Mouse (Mus musculus): ENCODE data around the gene Tbl3. TPM values are rescaled to one million over a fixed set of nuclear protein-coding genes. Genes with fewer than 3 reads are reported as not detected.
"Not testable (repeated sequence)": the region's sequence is repeated elsewhere in the genome, so short reads cannot be mapped to it uniquely, and the experiment has no call there.

Tbl3 gene
- polyA plus RNA-seq, 1 experiment from 2014 or later: 79.5 TPM

DNA sequence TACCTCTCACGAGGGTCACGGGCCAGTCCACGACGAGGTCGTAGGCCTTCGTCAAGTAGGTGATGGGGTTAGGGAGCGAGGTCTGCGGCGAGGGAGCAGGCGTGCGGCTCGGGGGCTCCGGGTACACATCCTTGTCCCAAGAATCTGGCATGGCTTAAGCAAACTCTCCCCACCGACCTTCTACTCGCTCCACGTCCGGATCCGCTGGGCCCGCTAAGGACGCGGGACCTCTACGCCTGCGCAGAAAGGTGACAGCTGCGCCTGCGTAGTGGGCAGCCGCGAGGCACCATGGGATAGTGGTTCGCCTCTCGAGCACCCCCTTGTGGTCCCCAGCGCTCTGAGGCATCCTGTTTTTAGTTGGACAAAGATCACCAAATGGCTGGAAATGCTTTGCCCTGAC lies 16.7 kb upstream of the Tbl3 start, which contains the start of gene Ndufb10:
TSS of gene Ndufb10 (minus strand) at position 295 of the 400 bp plus-strand sequence.
- peaks cover 31% of the 10 kb centered on the region for H3K4me1 ChIP-seq
- no peaks in the 10 kb centered on the region for H3K9me3 ChIP-seq
- H3K27ac ChIP-seq (replicated peaks): peak within 1 kb of the TSS; percentile 80
- ATAC-seq (replicated peaks): peak; percentile 77
- H3K4me3 ChIP-seq: peak within 1 kb of the TSS; percentile 84
- H3K9ac ChIP-seq (replicated peaks): peak within 1 kb of the TSS; percentile 95
- under 1% methylated on average over 30 of the region's 30 CpGs for WGBS
- peak within 1 kb of the TSS; percentile 85 for H3K4me2 ChIP-seq (replicated peaks)
- peaks cover 6% of the 10 kb centered on the region; the same call in 1 of the 2 replicates for H3K27me3 ChIP-seq
- H3K36me3 ChIP-seq: peaks cover 14% of the 10 kb centered on the region

DNA sequence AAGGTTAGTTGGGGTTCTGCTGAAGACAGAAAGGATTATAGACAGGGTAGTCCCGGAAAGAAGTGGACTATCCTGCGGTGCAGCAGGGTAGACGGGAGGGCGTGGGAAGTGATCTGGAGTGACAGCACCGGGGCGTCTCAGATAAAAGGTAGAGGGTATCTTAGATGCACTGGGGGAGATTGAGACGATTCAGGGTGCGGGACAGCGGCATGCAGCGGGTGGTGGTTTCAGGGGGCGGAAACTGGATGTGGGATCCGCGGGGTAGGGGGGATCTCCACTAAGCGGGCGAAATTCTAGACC lies 16.4 kb upstream of the Tbl3 start:
- under 1% methylated on average over 15 of the region's 15 CpGs for WGBS
- Histone ChIP-seq H3K36me3 (peaks cover 14% of the 10 kb centered on the region), H3K4me1 (peaks cover 35% of the 10 kb centered on the region), H3K9ac (replicated peaks) (peak overlapping the region; percentile 95), H3K27ac (replicated peaks) (peak overlapping the region; percentile 80), H3K4me2 (replicated peaks) (peak overlapping the region; percentile 85), H3K27me3 (peaks cover 6% of the 10 kb centered on the region; the same call in 1 of the 2 replicates), H3K4me3 (peak overlapping the region; percentile 84), H3K9me3 (no peaks in the 10 kb centered on the region)
- 0 out of 2 replicates have a peak, but pooled peaks have one; percentile 2 for ATAC-seq (replicated peaks)

- Histone ChIP-seq H3K36me3 (peaks cover 14% of the 10 kb centered on the region), H3K9ac (replicated peaks) (peak overlapping the region; percentile 95), H3K27me3 (peaks cover 5% of the 10 kb centered on the region; the same call in 1 of the 2 replicates), H3K27ac (replicated peaks) (peak overlapping the region; percentile 80; the same call in 1 of the 2 replicates), H3K4me1 (peaks cover 40% of the 10 kb centered on the region), H3K4me3 (peak overlapping the region; percentile 84), H3K4me2 (replicated peaks) (peak overlapping the region; percentile 85), H3K9me3 (no peaks in the 10 kb centered on the region)
- no peak for ATAC-seq (replicated peaks)
- 2% methylated on average over 12 of the region's 12 CpGs for WGBS
These were observed 15.8 kb upstream of the Tbl3 start for GRCm38 (mm10) chr17:24723122-24723880.

- Histone ChIP-seq H3K36me3 (peaks cover 14% of the 10 kb centered on the region), H3K4me1 (peaks cover 40% of the 10 kb centered on the region), H3K9ac (replicated peaks) (0 out of 2 replicates have a peak overlapping the region, but pooled peaks have one; percentile 8), H3K27ac (replicated peaks) (no peak overlapping the region), H3K4me2 (replicated peaks) (no peak overlapping the region), H3K4me3 (peak overlapping the region; percentile 3; the same call in 1 of the 2 replicates), H3K27me3 (no peaks in the 10 kb centered on the region), H3K9me3 (no peaks in the 10 kb centered on the region)
- 35% methylated on average over 13 of the region's 13 CpGs for WGBS
- ATAC-seq (replicated peaks): no peak
These were observed 14.9 kb upstream of the Tbl3 start for GRCm38 (mm10) chr17:24722220-24722924.

- Histone ChIP-seq H3K36me3 (peaks cover 18% of the 10 kb centered on the region), H3K4me1 (peaks cover 40% of the 10 kb centered on the region), H3K4me3 (peak overlapping the region; percentile 88), H3K9ac (replicated peaks) (peak overlapping the region; percentile 43), H3K4me2 (replicated peaks) (peak overlapping the region; percentile 70)
- not testable (repeated sequence) for ATAC-seq (replicated peaks); H3K27me3 ChIP-seq; H3K27ac ChIP-seq (replicated peaks); H3K9me3 ChIP-seq
- 59% methylated on average over 7 of the region's 7 CpGs for WGBS
These were observed 14.0 kb upstream of the Tbl3 start for GRCm38 (mm10) chr17:24721383-24721955.

GRCm38 (mm10) chr17:24720616-24721015 lies 13.2 kb upstream of the Tbl3 start:
- H3K9me3 ChIP-seq; H3K27me3 ChIP-seq; ATAC-seq (replicated peaks): not testable (repeated sequence)
- WGBS: under 1% methylated on average over 11 of the region's 11 CpGs
- peak overlapping the region; percentile 70 for H3K4me2 ChIP-seq (replicated peaks)
- peak overlapping the region; percentile 86; the same call in 1 of the 2 replicates for H3K27ac ChIP-seq (replicated peaks)
- H3K9ac ChIP-seq (replicated peaks): peak overlapping the region; percentile 77
- H3K36me3 ChIP-seq: peaks cover 18% of the 10 kb centered on the region
- peaks cover 40% of the 10 kb centered on the region for H3K4me1 ChIP-seq
- peak overlapping the region; percentile 88 for H3K4me3 ChIP-seq

- ATAC-seq (replicated peaks): peak; percentile 99
- H3K27ac ChIP-seq (replicated peaks): peak overlapping the region; percentile 86
- H3K9ac ChIP-seq (replicated peaks): peak overlapping the region; percentile 95
- under 1% methylated on average over 61 of the region's 61 CpGs for WGBS
- peaks cover 18% of the 10 kb centered on the region for H3K36me3 ChIP-seq
- peaks cover 40% of the 10 kb centered on the region for H3K4me1 ChIP-seq
- H3K4me3 ChIP-seq: peak overlapping the region; percentile 88
- H3K9me3 ChIP-seq: no peaks in the 10 kb centered on the region
- H3K4me2 ChIP-seq (replicated peaks): peak overlapping the region; percentile 70
- H3K27me3 ChIP-seq: no peaks in the 10 kb centered on the region
These were observed 12.2 kb upstream of the Tbl3 start for GRCm38 (mm10) chr17:24719494-24720222.

- H3K9ac ChIP-seq (replicated peaks): peak overlapping the region; percentile 95
- not testable (repeated sequence) for H3K9me3 ChIP-seq; H3K27ac ChIP-seq (replicated peaks); ATAC-seq (replicated peaks); H3K27me3 ChIP-seq
- peaks cover 18% of the 10 kb centered on the region for H3K36me3 ChIP-seq
- 73% methylated on average over 5 of the region's 5 CpGs for WGBS
- peak overlapping the region; percentile 88 for H3K4me3 ChIP-seq
- peak overlapping the region; percentile 67 for H3K4me2 ChIP-seq (replicated peaks)
- peaks cover 40% of the 10 kb centered on the region for H3K4me1 ChIP-seq
These were observed 11.5 kb upstream of the Tbl3 start for GRCm38 (mm10) chr17:24718938-24719337.

DNA sequence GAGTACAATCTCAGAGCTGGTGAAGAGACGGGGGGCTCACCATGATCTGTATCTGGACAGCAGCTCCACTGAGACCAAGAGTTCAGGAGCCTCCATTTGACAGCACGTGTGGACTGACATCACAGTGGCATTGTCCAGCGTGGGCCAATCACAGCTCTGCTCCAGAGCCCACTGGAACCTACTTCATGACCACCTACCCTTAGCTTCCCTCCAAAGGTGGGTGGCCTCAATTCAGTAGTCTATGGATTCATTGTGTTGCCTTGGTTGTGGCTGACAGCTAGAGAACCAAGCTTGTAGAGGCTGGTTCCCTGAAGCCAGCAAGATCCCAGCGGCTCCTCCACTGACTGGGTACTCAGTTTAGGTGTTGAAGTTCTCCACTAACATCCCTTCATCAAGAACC lies 10.5 kb upstream of the Tbl3 start, which contains the start of the genes Rnf151 and Rps2:
TSS of gene Rnf151 (minus strand) at position 121 of the 400 bp plus-strand sequence.
TSS of gene Rps2 (plus strand) at position 174 of the 400 bp plus-strand sequence.
- 81% methylated on average over 4 of the region's 4 CpGs for WGBS
- H3K9me3 ChIP-seq: no peaks in the 10 kb centered on the region
- H3K4me1 ChIP-seq: peaks cover 31% of the 10 kb centered on the region
- H3K9ac ChIP-seq (replicated peaks): no peak within 1 kb of the TSS
- peaks cover 18% of the 10 kb centered on the region for H3K36me3 ChIP-seq
- ATAC-seq (replicated peaks): no peak
- no peaks in the 10 kb centered on the region for H3K27me3 ChIP-seq
- H3K4me3 ChIP-seq: peak within 1 kb of the TSS; percentile 88
- H3K4me2 ChIP-seq (replicated peaks): peak within 1 kb of the TSS; percentile 67
- H3K27ac ChIP-seq (replicated peaks): no peak within 1 kb of the TSS

DNA sequence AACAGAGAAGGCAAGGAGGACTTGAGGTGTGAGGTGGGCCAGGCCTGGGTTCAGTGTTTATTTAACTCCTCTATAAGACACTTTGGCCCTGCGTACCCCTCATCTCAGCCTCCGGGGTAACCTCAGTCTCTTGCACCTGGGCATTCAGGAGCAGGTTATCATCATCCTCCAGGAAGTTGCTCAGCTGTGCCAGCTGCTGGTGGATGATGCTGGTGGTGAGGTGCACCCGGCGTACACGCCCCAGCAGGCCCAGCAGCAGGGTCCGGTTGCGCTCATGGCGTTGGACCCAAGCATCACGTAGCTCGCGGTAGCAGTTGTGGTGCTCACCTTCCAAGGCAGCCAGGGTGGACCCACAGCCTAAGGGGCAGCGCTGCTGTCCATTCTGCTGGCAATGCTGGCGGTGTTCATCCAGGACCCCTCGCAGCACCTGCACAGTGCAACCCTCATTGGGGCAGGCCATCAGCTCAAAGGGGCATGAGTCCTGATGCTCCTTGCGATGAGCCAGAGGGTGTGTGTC lies 8.8 kb upstream of the Tbl3 start:
- Histone ChIP-seq H3K36me3 (0 out of 2 replicates have a peak, but pooled peaks cover 3% of the 10 kb centered on the region), H3K4me2 (replicated peaks) (no peak overlapping the region), H3K9ac (replicated peaks) (no peak overlapping the region), H3K27ac (replicated peaks) (no peak overlapping the region), H3K27me3 (no peaks in the 10 kb centered on the region), H3K9me3 (no peaks in the 10 kb centered on the region), H3K4me1 (peaks cover 15% of the 10 kb centered on the region), H3K4me3 (no peak overlapping the region)
- WGBS: 95% methylated on average over 15 of the region's 15 CpGs
- no peak for ATAC-seq (replicated peaks)

DNA sequence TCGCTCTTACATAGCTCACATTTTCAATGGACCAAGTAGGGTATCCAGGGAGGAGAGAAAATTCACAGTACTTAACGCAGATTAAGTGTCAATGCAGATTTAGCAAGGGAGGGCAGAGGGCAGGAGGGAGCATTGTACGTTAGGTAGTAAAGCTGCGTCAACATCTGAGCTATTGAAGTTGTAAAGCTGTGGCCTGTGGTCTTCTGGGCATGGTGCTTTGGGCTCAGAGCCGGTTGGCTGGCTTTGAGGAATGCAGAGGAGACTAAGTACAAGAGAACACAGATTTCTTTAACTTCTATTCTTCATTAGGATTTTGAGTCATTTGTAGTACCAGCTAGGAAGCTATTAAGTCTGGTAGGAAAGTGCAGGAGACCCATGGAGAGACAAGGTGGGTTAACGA lies 8.1 kb upstream of the Tbl3 start:
- H3K9me3 ChIP-seq: no peaks in the 10 kb centered on the region
- no peak overlapping the region for H3K4me3 ChIP-seq
- ATAC-seq (replicated peaks): no peak
- H3K27ac ChIP-seq (replicated peaks): no peak overlapping the region
- H3K4me2 ChIP-seq (replicated peaks): no peak overlapping the region
- H3K4me1 ChIP-seq: peaks cover 10% of the 10 kb centered on the region
- 0 out of 2 replicates have a peak, but pooled peaks cover 3% of the 10 kb centered on the region for H3K36me3 ChIP-seq
- H3K9ac ChIP-seq (replicated peaks): no peak overlapping the region
- H3K27me3 ChIP-seq: no peaks in the 10 kb centered on the region
- WGBS: 38% methylated on average over 6 of the region's 6 CpGs
